Mouse (Mus musculus) urinary bladder, postnatal 4 days (tissue): ENCODE data around the gene Acads.

Source experiments
- DNase-seq, 2 experiments: peaks; one replicate each; pipeline ENCODE4 v3.0.0; 2021 to 2022; ENCODE audit warnings: low spot score in 2 of 2

Gene Acads

DNA sequence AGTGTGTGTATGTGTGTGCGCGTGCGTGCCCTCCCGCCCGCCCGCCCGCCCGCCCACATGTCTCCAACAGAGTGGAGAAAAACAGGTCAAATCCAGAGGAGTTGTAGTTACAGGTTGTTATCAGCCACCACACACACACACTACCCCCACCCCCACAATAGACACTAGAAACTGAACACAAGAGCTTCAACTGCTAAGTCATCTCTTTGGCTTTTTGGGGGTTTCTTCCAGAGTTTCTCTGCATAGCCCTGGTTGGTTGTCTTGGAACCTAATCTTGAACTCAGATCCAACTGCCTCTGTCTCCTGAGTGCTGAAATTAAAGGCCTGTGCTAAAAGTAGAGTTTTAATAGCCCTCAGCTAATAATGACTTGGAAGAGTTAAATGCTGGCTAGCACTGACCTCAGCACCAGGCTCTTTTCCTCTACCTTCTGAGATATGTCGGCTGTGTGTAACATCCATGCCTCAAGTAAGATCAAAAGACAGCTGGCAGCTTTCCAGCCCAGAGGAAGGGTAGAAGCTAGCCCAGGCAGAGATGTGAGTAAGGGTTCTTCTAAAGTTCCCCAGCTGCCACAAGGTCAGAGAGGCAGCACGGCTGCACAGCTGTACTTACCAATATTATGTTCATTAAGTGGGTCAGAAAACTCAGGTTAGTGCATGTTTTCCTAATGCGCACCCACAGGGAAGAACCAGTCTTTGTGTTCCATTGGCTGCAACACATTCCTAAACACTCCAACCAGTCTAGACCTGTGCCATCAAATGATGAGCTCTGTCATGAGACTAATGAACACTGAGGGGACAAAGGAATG, 47.8 kb downstream of the Acads start:
- DNase-seq: no peak

DNA sequence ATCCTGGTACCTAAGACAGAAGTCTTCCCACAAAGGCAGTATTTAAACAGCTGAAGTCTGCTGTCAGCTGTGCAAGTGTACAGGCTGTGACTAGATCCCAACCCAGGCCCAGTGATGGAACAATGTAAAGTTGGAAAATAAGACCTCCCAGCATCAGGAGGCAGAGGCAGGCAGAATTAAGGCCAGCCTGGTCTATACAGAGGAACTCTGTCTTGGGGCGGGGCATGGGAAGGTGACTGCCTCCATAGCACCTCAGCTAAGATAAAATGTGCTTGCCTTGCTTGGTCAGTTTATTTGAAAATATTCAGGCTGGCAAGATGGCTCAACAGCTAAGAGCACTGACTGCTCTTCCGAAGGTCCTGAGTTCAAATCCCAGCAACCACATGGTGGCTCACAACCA, 48.7 kb downstream of the Acads start:
- DNase-seq: no peak

GRCm38 (mm10) chr5:115069611-115070010, 49.5 kb downstream of the Acads start:
- no peak for DNase-seq

DNA sequence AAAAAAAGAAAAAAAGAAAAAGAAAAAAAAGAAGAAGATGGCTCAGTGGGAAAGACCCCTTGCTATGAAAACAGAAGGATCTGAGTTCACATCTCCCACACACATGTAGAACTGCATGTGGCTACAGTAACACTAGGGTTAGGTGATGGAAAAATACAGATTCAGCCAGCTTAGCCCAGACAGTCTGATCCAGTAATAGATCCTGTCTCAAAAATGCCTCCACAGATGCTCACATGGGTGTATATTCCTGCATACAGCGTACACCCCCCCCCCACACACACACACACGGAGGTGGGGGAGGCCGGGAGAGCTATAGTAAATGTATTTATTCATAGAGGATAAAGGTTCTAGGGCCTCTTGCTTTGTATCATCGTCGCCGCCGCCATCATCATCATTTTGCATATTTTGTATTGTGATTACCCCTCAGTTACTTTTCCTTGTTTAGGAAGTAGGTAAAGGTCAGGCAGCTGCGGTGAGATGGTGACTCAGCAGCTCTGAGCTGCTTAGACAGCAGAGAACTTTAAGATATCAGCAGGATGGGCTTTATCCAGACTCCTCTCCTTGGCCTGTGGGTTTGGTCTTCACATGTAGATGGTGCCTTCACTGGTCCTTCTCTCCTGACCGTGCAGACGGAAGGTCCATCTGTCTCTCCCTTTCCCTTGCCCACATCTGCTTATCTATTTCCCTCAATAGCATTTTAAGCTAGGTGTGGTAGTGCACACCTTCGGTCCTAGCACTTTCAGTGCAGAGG, 50.3 kb downstream of the Acads start:
- no peak for DNase-seq

DNA sequence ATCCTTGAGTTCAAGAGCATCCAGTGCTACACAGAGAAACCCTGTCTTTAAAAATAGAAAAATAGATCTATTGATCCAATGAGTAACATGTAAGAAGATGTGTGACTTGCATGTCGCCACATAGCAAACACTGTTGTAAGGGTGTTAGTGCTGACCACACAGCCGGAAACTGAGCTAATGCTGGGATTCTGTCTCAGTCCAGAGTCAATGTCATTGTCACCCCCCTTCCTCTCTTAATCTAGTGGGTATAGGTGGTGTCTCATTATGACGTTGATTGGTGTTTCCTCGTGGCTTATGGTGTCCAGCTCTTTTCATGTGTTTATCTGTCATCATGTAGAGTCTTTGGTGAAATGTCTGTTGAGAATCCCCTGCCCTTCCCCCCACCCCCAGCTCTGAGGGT, 52.9 kb downstream of the Acads start:
- DNase-seq: no peak

GRCm38 (mm10) chr5:115063391-115063790, 55.8 kb downstream of the Acads start:
- DNase-seq: no peak

DNA sequence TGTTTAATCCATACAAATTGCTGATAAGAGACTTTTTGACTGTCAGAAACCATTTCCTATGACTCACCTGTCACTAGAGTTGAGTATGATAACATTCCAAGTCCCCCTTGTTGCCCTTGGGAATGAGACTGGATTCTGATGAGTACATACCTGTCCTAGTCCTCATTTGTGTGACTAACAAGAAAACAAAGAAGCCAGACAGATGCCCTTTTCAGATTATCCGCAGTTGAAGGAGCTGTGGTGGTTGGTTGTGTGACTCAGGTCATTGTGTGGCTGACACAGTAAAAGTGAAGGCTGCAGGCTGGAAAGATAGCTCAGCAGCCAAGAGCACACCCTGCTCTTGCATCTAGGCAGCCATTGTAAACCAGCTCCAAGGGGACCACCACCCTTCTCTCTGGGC, 56.6 kb downstream of the Acads start:
- no peak for DNase-seq

DNA sequence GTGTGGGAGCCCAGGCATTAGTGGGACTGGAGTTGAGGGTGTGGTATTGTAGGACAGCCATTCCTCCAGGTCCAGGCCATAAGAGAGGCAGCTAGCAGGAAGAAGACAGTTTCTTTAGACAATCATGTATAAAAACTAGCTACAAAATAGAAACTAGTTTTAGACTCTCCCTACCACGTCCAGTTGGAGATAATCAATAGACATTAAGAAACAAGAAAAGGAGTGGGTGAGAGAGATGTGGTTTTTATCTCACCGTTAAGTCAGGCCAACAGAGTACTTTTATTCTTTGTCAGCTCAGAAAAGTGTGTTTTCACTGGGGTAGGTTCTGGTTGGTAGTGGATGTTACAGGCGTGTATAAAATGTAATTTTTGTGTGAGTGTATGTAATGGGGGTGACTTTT, 58.2 kb downstream of the Acads start:
- no peak for DNase-seq
